Mouse (Mus musculus): Measurements from ENCODE around the gene Kir3dl2.
"Not testable (repeated sequence)": the region's sequence is repeated elsewhere in the genome, so short reads cannot be mapped to it uniquely, and the experiment has no call there.

Kir3dl2 gene

DNA sequence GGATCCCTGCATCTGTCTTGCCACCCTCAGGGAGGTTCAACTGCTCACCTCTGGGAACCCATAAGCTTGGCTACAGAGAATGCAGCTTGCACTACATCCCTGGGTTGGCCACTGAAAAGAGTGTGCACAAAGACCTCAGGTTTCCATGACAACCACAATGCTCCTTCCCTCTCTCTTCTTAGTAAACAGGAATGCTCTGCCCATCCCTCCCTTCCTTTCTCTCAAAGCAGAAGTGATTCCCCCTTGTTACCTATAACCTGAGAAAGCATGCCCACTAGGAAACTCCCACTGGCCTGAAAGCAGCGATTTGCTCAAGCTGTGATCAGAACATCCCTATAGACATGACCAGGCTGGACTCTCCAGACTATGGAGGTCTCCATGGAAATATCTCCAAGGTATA lies at the start of gene Kir3dl2:
Kir3dl2 (minus strand) TSS at position 101 of the 400 bp plus-strand sequence.
- DNase-seq (ENCODE audit: low read depth, low spot score): not testable (repeated sequence)

DNA sequence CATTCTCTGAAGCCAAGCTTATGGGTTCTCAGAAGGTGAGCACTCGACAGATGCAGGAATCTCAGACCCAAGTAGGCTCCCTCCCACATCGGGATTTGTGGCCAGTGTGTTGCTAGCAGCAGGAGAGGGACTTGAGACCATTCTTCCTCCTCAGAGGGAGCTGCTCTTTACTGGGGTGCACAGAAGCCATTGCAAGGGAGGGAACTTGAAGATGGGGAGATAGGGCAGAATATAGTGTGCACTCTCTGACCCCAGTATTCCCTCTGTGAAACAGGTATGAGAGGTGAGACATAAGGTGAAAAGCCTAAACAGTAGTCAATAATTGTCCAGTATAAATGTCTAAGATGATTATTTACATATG lies 47.0 kb upstream of the Kir3dl2 start:
- DNase-seq (ENCODE audit: low read depth, low spot score): no peak

DNA sequence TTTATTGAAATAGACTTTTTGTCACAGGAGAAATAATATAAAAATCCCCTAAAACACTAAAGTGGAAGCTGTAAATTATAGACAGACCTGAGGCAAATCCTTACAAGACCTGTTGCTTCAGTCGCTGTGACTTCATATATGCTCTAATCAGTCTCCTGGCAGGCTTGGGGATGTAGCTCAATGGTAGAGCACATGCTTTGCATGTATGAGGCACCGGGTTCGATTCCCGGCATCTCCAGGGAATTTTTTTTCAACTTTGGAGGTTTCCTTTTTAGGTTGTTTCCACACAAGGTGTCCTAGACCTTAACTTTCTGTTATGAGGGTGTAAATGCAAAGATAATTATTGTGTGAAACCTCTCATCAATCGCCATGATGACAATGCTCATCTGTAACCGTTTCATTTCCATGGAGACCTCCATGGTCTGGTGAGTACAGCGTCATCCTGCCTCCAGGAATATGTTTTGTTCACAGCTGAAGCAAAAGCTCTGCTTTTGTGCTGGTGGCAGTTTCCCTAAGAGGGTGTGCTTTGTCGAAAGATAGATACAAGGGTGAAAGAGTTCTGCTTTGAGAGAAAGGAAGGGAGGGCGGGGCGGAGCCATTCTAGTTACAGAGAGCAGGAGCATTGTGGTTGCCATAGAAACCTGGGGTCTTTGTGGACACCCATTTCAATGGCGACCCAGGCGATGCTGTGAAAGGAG lies 46.5 kb upstream of the Kir3dl2 start, which contains the start of gene Tceal3:
Tceal3 (plus strand) TSS at position 644 of the 698 bp plus-strand sequence.
- no peak for DNase-seq (ENCODE audit: low read depth, low spot score)

DNA sequence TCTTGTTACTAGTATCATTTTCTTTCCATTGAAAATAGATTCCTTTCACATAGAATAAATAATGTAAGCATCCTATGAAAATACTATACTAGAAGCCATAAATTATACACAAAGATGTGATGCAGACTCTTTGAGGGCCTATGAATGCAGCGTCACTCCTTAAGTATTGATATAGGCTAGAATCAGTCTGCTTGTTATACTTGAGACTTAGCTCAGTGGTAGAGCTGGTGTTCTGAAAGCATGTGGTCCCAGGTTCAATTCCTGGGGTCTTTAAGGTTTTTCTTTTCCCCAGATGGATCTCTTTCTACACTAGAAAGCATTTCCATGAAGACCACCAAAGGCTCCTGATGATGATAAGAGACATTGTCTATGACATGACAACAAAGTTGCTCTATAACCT lies 40.8 kb upstream of the Kir3dl2 start:
- DNase-seq (ENCODE audit: low read depth, low spot score): no peak

DNA sequence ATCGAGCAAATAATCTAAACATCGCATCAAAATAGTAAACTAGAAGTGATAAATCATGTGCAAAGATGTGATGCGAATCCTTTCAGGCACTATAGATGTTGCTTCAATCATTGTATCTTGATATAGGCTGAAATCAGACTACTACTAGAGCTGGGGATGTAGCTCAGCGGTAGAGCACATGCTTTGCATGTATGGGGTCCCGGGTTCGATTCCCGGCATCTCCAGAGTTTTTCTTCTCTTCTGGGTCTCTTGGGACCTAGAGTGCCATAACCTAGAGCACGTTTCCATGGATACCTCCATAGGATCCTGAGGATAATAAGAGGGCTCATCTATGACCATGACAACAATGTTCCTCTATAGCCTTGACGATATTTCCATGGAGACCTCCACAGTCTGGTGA lies 25.2 kb upstream of the Kir3dl2 start:
- not testable (repeated sequence) for DNase-seq (ENCODE audit: low read depth, low spot score)

DNA sequence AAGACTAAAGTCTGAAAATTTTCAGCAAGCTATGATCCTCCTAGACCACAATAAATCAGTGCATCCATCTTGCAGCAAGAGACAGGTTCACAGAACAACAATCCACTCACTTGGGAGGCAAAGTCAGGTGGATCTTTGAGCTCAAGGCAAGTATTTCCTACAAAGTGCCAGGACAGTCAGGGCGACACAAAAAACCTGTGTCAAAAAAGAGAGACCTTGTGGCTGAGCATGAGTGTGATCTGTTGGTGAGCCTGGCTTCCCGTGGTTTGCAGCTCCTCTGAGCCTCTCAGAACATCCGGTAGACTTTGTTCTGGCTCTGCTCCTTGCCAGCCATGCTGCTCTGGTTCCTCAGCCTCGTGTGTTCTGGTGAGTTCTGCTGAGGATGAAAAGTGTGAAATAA lies 26.2 kb downstream of the Kir3dl2 start, which contains the start of gene Kir3dl1:
Kir3dl1 (plus strand) TSS at position 301 of the 400 bp plus-strand sequence.
- not testable (repeated sequence) for DNase-seq (ENCODE audit: low read depth, low spot score)

Data from retina, postnatal 7 days (tissue).